Mouse (Mus musculus): ENCODE measurements at regions not wholly inside any gene's neighbourhood (a gene's known extent, or its start where the extent isn't known, plus 50 kb on each side); places are given as distances from the start of the nearest gene placed in this dataset.

DNA sequence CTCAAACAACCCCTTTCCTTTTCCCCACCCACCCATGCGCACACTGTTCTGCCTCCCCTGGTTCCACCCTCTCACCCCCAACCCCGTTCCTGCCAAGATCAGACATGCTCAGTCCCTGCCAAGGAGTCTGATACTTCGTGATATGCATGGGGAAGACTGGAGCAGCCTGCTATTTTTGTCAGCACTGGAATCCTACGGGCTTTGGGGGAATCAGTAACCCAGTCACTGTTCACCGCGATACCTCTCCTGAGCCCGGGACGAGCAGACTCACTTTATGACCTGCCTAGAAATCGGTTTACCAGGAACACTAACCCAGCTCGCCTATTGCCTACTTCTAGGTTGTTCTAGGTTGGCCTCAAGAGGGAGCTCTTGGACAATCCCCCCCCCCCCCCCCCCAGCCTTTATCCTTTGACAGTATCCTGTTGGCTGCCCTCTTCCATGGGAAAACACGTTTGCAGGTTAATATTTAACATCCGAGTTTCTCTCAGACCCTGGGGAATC is 110.2 kb downstream of the Ddx11 start:
- H3K4me1 ChIP-seq, result peaks cover 11% of the 10 kb centered on the region
- H3K4me3 ChIP-seq, result no peak overlapping the region
- no peak overlapping the region for H3K27ac ChIP-seq
- no peaks in the 10 kb centered on the region for H3K27me3 ChIP-seq (replicated peaks)
- no peak overlapping the region for H3K4me2 ChIP-seq
- H3K9me3 ChIP-seq, result no peaks in the 10 kb centered on the region
- no peak overlapping the region for H3K9ac ChIP-seq
- 57% methylated on average over 12 of the region's 12 CpGs for WGBS
- ATAC-seq (replicated peaks), result no peak
- H3K36me3 ChIP-seq (replicated peaks), result no peaks in the 10 kb centered on the region

DNA sequence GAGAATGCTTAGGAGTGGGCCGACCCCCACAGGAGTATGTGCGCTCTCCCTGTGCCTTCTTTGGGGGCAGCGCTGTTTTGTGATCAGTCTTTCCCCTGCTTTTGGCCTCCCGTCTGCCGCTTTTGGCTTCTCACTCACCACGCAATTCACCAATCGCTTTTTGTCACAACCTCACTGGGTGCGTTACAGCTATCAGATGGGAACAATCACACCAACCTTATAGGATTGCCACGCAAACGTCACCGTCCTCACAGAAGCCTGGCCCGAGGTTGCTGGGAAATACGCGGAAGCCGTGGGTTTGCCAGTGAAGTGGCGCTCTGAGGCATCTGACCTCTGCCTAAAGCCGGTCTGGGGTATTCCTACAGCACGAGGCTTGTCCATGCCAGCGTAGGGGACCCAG is 111.1 kb downstream of the Ddx11 start:
- Histone ChIP-seq H3K4me3 (no peak overlapping the region), H3K27ac (no peak overlapping the region), H3K9ac (no peak overlapping the region), H3K4me2 (no peak overlapping the region), H3K36me3 (replicated peaks) (no peaks in the 10 kb centered on the region), H3K4me1 (peaks cover 11% of the 10 kb centered on the region), H3K9me3 (no peaks in the 10 kb centered on the region), H3K27me3 (replicated peaks) (no peaks in the 10 kb centered on the region)
- 81% methylated on average over 19 of the region's 19 CpGs for WGBS
- no peak for ATAC-seq (replicated peaks)

DNA sequence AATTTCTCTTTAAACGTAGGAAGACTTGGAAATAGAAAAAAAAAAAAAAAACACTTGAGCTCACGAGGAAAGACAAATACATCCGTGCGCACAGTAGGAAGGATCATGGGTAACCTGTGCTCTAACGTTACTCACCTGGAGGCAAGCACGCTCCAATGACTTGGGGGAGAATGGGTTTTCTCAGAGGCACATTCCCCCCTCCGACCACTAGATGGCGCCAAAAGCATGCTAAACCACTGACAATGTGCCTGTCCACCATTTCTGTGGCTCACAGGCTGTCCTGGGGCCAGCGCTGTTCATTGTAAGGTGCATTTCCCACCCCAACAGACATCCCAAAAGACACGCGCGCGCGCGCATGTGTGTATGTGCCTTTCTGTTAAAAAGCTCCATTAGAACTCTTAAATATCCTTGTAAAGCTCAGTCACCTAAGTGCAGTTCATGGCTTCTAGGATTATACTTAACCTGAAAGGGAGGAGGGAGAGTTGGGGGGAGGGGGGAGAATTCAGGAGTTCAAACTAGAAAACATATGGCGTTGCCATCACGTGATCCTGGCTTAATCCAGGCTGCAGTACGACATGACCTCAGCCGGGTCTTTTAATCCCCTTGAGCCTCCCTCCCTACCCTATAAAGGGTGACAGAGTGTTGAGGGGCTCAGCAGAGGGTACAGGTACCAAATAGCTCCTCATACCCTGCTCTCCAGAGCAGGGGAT is 111.9 kb downstream of the Ddx11 start:
- H3K9ac ChIP-seq, result peak overlapping the region; percentile 21
- WGBS, result 2% methylated on average over 19 of the region's 19 CpGs

DNA sequence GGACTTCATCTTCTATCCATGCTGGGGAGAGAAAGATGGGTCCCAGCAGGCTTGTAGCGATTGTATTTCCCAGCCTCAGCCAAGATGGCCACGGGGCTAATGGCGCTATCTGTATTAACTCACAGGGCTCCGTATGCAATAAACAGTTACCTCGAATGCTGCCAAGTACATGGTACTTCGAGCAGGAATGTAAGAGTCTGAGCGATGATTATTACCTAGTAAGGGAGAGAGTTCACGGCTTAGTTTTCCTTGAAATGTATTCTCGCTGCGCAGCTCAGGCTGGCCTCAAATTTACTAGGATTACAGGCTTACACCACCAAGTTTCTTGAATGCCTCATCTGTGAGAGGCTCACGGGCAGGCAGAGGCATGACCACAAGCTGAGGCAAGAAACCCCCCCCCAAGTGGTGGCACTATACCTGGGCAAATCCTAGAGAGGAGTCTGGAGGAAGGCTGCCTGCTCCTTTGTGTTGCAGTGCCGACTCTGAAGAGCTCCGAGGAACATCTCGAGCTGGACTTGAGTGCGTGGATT is 112.6 kb downstream of the Ddx11 start:
- H3K4me1 ChIP-seq, result peaks cover 11% of the 10 kb centered on the region
- no peaks in the 10 kb centered on the region for H3K36me3 ChIP-seq (replicated peaks)
- H3K4me2 ChIP-seq, result peak overlapping the region; percentile 47
- 62% methylated on average over 15 of the region's 15 CpGs for WGBS
- peak overlapping the region; percentile 23; the same call in 1 of the 2 replicates for H3K4me3 ChIP-seq
- no peaks in the 10 kb centered on the region for H3K27me3 ChIP-seq (replicated peaks)
- ATAC-seq (replicated peaks), result peak; percentile 14; the same call in 1 of the 2 replicates
- H3K9me3 ChIP-seq, result no peaks in the 10 kb centered on the region
- H3K27ac ChIP-seq, result no peak overlapping the region
- H3K9ac ChIP-seq, result peak overlapping the region; percentile 21; the same call in 1 of the 2 replicates

More for the DNA sequence above, 111.9 kb downstream of the Ddx11 start:
- Histone ChIP-seq H3K4me3 (peak overlapping the region; percentile 23), H3K36me3 (replicated peaks) (no peaks in the 10 kb centered on the region), H3K4me2 (peak overlapping the region; percentile 47), H3K4me1 (peaks cover 11% of the 10 kb centered on the region), H3K9me3 (no peaks in the 10 kb centered on the region), H3K27ac (no peak overlapping the region), H3K27me3 (replicated peaks) (no peaks in the 10 kb centered on the region)
- ATAC-seq (replicated peaks), result peak; percentile 88

DNA sequence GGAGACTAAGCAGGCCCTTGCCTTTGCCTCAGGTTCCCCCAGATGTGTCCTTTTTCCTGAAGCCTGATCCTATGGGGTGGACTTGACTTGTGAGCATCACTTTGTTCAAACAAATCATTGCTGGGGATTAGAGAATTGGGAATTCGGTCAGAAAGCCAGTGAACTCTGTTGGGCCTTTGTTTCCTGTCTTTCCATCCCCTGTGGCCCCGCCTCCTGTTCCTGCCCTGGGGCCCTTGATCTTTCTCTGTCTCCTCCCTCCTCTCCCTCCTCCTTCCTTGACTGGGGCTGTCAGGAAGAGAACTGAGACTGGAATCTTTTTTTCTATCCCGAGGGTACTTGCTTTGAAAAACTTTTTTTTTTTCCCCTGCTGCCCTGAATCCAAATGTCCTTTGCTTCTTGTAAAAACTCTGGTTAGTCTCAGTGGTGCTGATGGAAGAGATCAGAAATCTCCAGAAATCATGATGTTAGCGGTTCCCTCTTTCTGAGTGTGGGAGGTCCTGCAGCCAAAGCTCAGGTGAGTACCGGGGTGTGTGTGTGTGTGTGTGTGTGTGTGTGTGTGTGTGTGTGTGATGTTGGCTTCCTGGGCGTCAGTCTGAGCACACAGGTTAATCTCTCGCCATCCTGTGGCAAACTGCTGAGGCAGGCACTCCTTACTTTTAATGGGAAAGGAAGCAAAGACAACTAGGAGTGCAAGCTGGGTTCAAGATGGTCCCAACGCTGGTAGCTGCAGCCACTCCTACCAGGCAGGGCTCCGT is 118.7 kb downstream of the Ddx11 start:
- no peak overlapping the region for H3K4me2 ChIP-seq
- H3K4me1 ChIP-seq, result peaks cover 14% of the 10 kb centered on the region
- H3K27me3 ChIP-seq (replicated peaks), result no peaks in the 10 kb centered on the region
- ATAC-seq (replicated peaks), result no peak
- 12% methylated on average over 9 of the region's 9 CpGs for WGBS
- H3K9ac ChIP-seq, result no peak overlapping the region
- no peaks in the 10 kb centered on the region for H3K36me3 ChIP-seq (replicated peaks)
- no peak overlapping the region for H3K4me3 ChIP-seq
- H3K27ac ChIP-seq, result no peak overlapping the region
- H3K9me3 ChIP-seq, result no peaks in the 10 kb centered on the region

DNA sequence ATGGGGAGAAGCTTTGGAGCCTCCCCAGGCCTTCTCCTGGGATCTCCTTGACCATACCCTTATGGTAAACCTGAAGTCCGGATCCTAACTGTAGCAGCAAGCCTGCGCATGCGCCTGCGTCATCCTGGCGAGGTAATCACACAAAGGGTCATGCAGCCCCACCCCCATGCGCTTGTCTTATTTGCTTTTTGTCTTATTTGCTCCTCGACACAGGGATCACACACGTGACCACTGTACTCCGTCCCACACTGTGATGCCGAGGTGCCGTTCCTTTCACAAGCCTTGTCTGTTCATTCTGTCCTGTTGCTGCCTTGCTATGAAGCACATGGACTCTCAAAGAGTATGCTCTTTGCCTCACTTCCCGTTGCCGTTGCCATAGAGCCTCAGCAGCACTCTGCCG is 120.9 kb downstream of the Ddx11 start:
- H3K9ac ChIP-seq, result no peak overlapping the region
- no peak overlapping the region for H3K4me3 ChIP-seq
- no peak for ATAC-seq (replicated peaks)
- H3K9me3 ChIP-seq, result no peaks in the 10 kb centered on the region
- H3K4me2 ChIP-seq, result no peak overlapping the region
- no peaks in the 10 kb centered on the region for H3K27me3 ChIP-seq (replicated peaks)
- no peak overlapping the region for H3K27ac ChIP-seq
- no peaks in the 10 kb centered on the region for H3K36me3 ChIP-seq (replicated peaks)
- peaks cover 14% of the 10 kb centered on the region for H3K4me1 ChIP-seq
- 90% methylated on average over 14 of the region's 14 CpGs for WGBS

DNA sequence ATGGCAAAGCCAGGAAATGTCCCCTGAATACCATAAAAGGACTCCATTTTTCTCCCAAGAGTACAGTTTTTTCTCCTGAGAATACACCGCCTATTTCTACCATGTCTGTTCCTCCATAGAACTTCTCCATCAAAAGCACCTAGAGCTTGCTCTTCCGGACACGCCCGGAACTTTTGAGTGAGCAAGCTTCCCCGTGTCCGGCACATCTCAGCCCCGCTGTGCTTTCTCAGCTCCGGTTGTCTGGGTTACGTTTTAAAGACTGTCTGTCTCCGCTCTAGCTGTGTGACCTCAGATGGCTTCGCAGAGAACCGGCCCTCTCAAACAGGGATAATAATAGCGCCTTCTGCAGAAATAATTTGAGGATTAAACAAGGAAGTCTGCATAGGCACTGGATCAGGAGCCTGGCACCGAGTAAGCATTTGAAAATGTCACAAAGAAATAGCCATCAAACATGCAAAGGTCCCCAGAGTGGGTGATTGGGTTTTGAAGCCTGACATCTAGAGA is 122.8 kb downstream of the Ddx11 start:
- Histone ChIP-seq H3K9me3 (no peaks in the 10 kb centered on the region), H3K9ac (no peak overlapping the region), H3K4me3 (no peak overlapping the region), H3K4me1 (peaks cover 14% of the 10 kb centered on the region), H3K4me2 (no peak overlapping the region), H3K27me3 (replicated peaks) (no peaks in the 10 kb centered on the region), H3K27ac (no peak overlapping the region), H3K36me3 (replicated peaks) (no peaks in the 10 kb centered on the region)
- 61% methylated on average over 14 of the region's 14 CpGs for WGBS
- no peak for ATAC-seq (replicated peaks)

DNA sequence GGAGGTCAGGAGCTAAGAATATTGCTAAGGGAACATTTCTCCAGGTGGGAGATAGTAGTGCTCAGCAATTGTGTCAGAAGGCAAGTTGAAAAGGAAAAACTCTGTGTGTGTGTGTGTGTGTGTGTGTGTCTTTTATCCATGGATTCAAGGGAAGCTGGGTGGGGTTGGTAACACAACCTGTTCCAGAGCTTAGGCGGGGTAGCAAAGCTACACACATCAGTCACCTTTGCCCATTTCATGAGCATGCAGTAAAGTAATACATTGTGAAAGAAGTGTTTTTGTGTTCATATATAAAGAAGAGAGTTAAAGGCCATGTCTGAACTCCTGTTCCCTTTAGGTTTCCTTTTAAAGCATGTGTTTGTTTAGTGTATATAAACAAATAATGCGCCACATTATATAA is 128.2 kb downstream of the Ddx11 start:
- ATAC-seq (replicated peaks), result no peak
- no peaks in the 10 kb centered on the region for H3K9me3 ChIP-seq
- H3K9ac ChIP-seq, result no peak overlapping the region
- no peak overlapping the region for H3K4me2 ChIP-seq
- no peaks in the 10 kb centered on the region for H3K4me1 ChIP-seq
- H3K36me3 ChIP-seq (replicated peaks), result no peaks in the 10 kb centered on the region
- no peak overlapping the region for H3K27ac ChIP-seq
- no peaks in the 10 kb centered on the region for H3K27me3 ChIP-seq (replicated peaks)
- no peak overlapping the region for H3K4me3 ChIP-seq
- 94% methylated on average over 2 of the region's 2 CpGs for WGBS

DNA sequence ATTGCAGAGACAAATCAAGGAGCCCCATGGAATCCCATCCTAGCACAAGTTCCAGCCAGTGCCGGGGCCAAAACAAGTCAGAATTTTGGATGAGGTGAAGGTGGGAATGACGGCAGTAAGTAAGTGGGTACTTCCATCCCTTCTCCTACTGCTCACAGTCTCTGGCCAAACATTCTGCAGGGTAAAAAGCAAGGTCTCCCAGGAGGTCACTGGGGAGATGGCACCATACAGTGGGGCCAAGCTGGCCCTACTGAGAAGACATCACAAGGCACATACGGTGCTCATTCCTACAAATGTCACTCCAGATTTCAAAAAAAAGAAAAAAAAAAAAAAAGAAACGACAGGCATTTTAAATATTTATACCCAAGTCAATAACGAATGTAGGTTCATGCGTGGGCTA is 129.6 kb downstream of the Ddx11 start:
- ATAC-seq (replicated peaks), result no peak
- Histone ChIP-seq H3K9me3 (no peaks in the 10 kb centered on the region), H3K27ac (no peak overlapping the region), H3K4me2 (no peak overlapping the region), H3K4me3 (no peak overlapping the region), H3K4me1 (no peaks in the 10 kb centered on the region), H3K27me3 (replicated peaks) (no peaks in the 10 kb centered on the region), H3K9ac (no peak overlapping the region), H3K36me3 (replicated peaks) (no peaks in the 10 kb centered on the region)
- 82% methylated on average over 6 of the region's 6 CpGs for WGBS

DNA sequence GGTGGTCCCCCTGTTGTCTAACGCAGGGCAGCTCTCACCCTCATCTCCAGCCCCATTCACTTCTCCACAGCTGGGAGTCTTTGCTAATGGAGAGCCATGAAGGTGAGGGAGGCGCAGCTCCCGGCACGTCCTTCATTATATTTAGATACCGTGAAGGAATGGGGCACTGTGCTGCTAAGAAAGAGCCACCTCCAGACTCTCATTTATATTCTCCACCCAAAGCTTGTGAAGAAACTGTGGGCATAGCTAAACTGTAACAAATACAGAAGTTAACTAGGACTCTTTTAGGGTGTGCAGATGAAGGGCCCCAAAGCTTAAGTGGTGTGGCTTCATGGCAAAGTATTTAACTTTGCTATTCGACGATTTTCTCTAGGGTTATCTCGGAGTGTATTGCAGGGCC is 136.4 kb downstream of the Ddx11 start:
- Histone ChIP-seq H3K4me3 (no peak overlapping the region), H3K27ac (no peak overlapping the region)
- WGBS, result 62% methylated on average over 8 of the region's 8 CpGs

DNA sequence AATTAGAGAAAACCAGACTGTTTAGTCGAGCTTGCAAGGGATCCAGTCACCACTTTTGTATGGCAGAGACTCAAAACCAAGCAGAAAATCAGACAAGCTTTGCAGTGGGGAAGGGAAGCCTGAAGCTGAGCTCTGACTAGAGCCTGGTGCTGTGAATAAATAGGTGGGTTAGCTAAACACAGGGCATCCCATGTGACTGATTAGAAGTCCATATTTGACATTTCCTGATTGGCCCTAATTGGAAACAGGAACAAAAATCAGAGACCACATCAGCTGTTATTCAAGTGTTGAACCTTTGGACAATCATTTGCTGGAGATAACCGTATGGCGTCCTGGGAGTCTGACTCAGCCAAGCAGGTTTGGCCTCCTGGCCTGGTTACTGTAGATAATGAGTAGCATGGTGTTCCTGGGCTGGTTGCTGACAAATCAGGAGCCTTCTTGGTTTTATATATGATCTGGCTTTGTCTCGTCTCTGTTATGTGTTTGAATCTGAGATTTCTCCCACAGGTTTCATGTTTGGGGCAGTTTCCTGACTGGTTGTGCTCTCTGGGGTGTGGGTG is 139.4 kb downstream of the Ddx11 start:
- no peak overlapping the region for H3K9ac ChIP-seq
- no peaks in the 10 kb centered on the region for H3K36me3 ChIP-seq (replicated peaks)
- no peak overlapping the region for H3K4me2 ChIP-seq
- no peak overlapping the region for H3K27ac ChIP-seq
- no peaks in the 10 kb centered on the region for H3K27me3 ChIP-seq (replicated peaks)
- no peaks in the 10 kb centered on the region for H3K9me3 ChIP-seq
- H3K4me3 ChIP-seq, result no peak overlapping the region
- WGBS, result 81% methylated on average over 4 of the region's 4 CpGs
- ATAC-seq (replicated peaks), result no peak
- H3K4me1 ChIP-seq, result 0 out of 2 replicates have a peak, but pooled peaks cover 5% of the 10 kb centered on the region

More for the DNA sequence above, 136.4 kb downstream of the Ddx11 start:
- Histone ChIP-seq H3K9ac (no peak overlapping the region), H3K27me3 (replicated peaks) (no peaks in the 10 kb centered on the region), H3K4me1 (no peaks in the 10 kb centered on the region), H3K9me3 (no peaks in the 10 kb centered on the region), H3K4me2 (no peak overlapping the region), H3K36me3 (replicated peaks) (no peaks in the 10 kb centered on the region)
- no peak for ATAC-seq (replicated peaks)

DNA sequence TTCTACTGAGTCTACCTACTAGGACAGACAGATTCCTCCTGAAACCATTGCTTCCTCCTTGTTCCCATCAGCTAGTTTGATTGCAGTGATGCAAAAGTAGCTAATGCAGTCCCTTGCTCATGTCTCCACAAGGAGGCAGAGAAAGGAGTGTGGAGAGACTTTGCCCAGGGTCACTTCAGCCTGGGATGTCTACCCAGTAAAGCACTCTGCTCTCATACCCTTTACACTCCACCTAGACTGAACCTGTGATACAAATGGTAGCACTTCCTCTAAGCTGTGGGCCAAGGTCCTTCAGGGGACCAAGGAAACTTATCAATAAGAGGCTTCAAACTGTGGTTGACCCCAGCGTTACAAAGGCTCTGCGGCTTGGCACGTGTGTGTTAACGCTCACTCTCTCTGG is 140.1 kb downstream of the Ddx11 start:
- Histone ChIP-seq H3K4me3 (no peak overlapping the region), H3K27me3 (replicated peaks) (no peaks in the 10 kb centered on the region), H3K9ac (no peak overlapping the region), H3K27ac (no peak overlapping the region), H3K4me2 (no peak overlapping the region), H3K4me1 (0 out of 2 replicates have a peak, but pooled peaks cover 9% of the 10 kb centered on the region), H3K36me3 (replicated peaks) (no peaks in the 10 kb centered on the region), H3K9me3 (no peaks in the 10 kb centered on the region)
- 90% methylated on average over 4 of the region's 4 CpGs for whole genome bisulfite sequencing
- ATAC-seq (replicated peaks), result no peak
